ENCODE assay signal across 8 mouse cellular contexts in genomic region chr17:27056812-27057516, GRCm38 (mm10). TPM values are rescaled to one million over a fixed set of nuclear protein-coding genes. Genes with fewer than 3 reads are reported as not detected.
A peak's percentile ranks its signal among the peaks of the same experiment; 100 is the strongest.
DNase-seq lines count a peak whose midpoint lies in the region; ATAC-seq and TF ChIP-seq lines count a peak whose summit lies in the region.

Gene Itpr3 (plus strand): TSS chr17:27057304.

- no peaks in the 10 kb centered on the region for H3K36me3 ChIP-seq in lung, embryonic 16.5 days (ENCODE audit: control insufficient read depth, insufficient read depth, low read length)

- peaks cover 29% of the 10 kb centered on the region for H3K4me1 ChIP-seq in lung, embryonic 16.5 days (replicated peaks; ENCODE audit: control insufficient read depth, insufficient read depth, low read length)

- peak within 1 kb of the TSS; percentile 49 for H3K4me3 ChIP-seq in layer of hippocampus, adult 2 months
- H3K4me3 ChIP-seq in lung, embryonic 16.5 days (ENCODE audit: low read length) = peak within 1 kb of the TSS; percentile 81

- peak within 1 kb of the TSS; percentile 99 for H3K4me2 ChIP-seq in lung, embryonic 16.5 days (ENCODE audit: low read depth, low read length)

- peaks cover 3% of the 10 kb centered on the region; the same call in 1 of the 2 replicates for H3K27me3 ChIP-seq in lung, embryonic 16.5 days (ENCODE audit: control insufficient read depth, insufficient read depth, low read depth, low read length)

- peak within 1 kb of the TSS; percentile 84 for H3K9ac ChIP-seq in lung, embryonic 16.5 days (ENCODE audit: low read length)

- TF ChIP-seq CTCF in layer of hippocampus, adult 2 months (conservative IDR thresholded peaks at IDR 0.05) = no peak

- ATAC-seq in common myeloid progenitor, adult 5-6 weeks (replicated peaks; ENCODE audit: low read depth, poor library complexity, severe bottlenecking) = peak; percentile 51
- ATAC-seq in lung, embryonic 16.5 days (ENCODE audit: low read depth) = peak; percentile 83

- no peak for DNase-seq in layer of hippocampus, adult 2 months (ENCODE audit: low spot score in 2 of 2)
- no peak for DNase-seq in layer of hippocampus, postnatal 10 days (ENCODE audit: low spot score in 2 of 2)
- peak; percentile 82 to 88 for DNase-seq in heart, adult 18-20 months
- peak; percentile 79 for DNase-seq in kidney, adult 18-20 months
- DNase-seq in ovary, postnatal 10 days (ENCODE audit: low spot score) = peak; percentile 32
- peak; percentile 82 for DNase-seq in urinary bladder, postnatal 36 days (ENCODE audit: low spot score in 2 of 2)

- peak within 1 kb of the TSS; percentile 73 for H3K27ac ChIP-seq in layer of hippocampus, adult 2 months
- H3K27ac ChIP-seq in lung, embryonic 16.5 days (ENCODE audit: low read length) = peak within 1 kb of the TSS; percentile 98

- under 1% methylated on average over 57 of the region's 66 CpGs for WGBS in lung, embryonic 16.5 days

- H3K9me3 ChIP-seq in lung, embryonic 16.5 days (ENCODE audit: control insufficient read depth, low read length) = 0 out of 2 replicates have a peak, but pooled peaks cover 3% of the 10 kb centered on the region

RNA-seq across cellular contexts. Expression of gene Itpr3, which starts in this region (rescaled TPM):
- total RNA-seq in layer of hippocampus, adult 2 months (2021) = 1 to 10 TPM; 2.6 to 3.6 TPM
- 1 to 10 TPM; 2.4 to 2.9 TPM for total RNA-seq in layer of hippocampus, postnatal 10 days (2021)
- 6.9 and 13.2 TPM in 2 replicates for total RNA-seq in common myeloid progenitor, adult 5-6 weeks (2017)
- 1 to 10 TPM; 4.1 to 5.8 TPM for total RNA-seq in heart, adult 18-20 months (2021)
- polyA plus RNA-seq in lung, embryonic 16.5 days (2015; fragmentation: Nextera tagmentation; extraction: Ambion mirVana) = 6.1 TPM in 2 replicates

Comparison
In these comparisons a context has a peak if more than half of its experiments do, and no peak if none do; other contexts are left out.
1. DNase-seq: peak in heart, adult 18-20 months (2 of 2), kidney, adult 18-20 months (single experiment), ovary, postnatal 10 days (single experiment) and urinary bladder, postnatal 36 days (2 of 2); none in layer of hippocampus, adult 2 months (0 of 2) and layer of hippocampus, postnatal 10 days (0 of 2).